Mouse (Mus musculus): ENCODE measurements around the gene Bdp1. TPM values are rescaled to one million over a fixed set of nuclear protein-coding genes. Genes with fewer than 3 reads are reported as not detected.

The Bdp1 gene
- total and polyA plus RNA-seq, 2 experiments from 2014 or later, result 19.1 to 32.1 TPM

DNA sequence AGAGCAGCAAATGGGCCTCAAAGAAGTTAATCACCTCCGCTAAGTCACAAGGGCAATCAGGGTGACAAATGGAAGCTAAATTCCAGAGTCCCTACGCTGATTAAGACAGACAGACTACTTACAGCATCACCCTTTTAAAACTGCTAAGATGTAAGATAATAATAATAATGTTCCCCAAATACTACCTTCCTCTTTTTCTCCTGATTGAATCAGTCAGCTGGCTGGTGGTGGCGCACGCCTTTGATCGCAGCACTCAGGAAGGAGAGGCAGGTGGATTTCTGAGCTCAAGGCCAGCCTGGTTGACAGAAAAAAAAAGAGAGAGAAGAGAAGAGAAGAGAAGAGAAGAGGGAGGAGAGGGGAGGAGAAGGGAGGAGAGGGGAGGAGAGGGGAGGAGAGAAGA lies 133.8 kb downstream of the Bdp1 start:
- TF ChIP-seq CTCF (IDR thresholded peaks at IDR 0.05; ENCODE audit: low read depth), result no peak
- Histone ChIP-seq H3K9ac (no peak overlapping the region), H3K27me3 (ENCODE audit: insufficient read depth, low read length) (no peaks in the 10 kb centered on the region), H3K36me3 (ENCODE audit: insufficient read depth) (peaks cover 11% of the 10 kb centered on the region; the same call in 1 of the 2 replicates), H3K4me3 (ENCODE audit: low read depth, low read length) (no peak overlapping the region), H3K9me3 (ENCODE audit: low read length) (no peaks in the 10 kb centered on the region), H3K4me2 (ENCODE audit: low read depth) (no peak overlapping the region), H3K4me1 (ENCODE audit: insufficient read depth) (0 out of 2 replicates have a peak, but pooled peaks cover 3% of the 10 kb centered on the region), H3K27ac (ENCODE audit: low read depth, low read length) (no peak overlapping the region)
- WGBS, result 82% methylated on average over 5 of the region's 5 CpGs
- ATAC-seq (no peak), DNase-seq (no peak)

Other genes with a start within 250 kb of the Bdp1 start
- gene Cartpt, start 203.0 kb downstream of the Bdp1 start, total RNA-seq (2014; rRNA removed), result 3.0 and 3.2 TPM in 2 replicates
- 4.4 and 8.0 TPM in 2 replicates for gene Cartpt, start 203.0 kb downstream of the Bdp1 start, polyA plus RNA-seq (2015; fragmentation: Nextera tagmentation; extraction: Ambion mirVana)
- 22.8 and 28.0 TPM in 2 replicates for gene Mccc2, start 88.4 kb downstream of the Bdp1 start, total RNA-seq (2014; rRNA removed)
- 32.2 and 34.2 TPM in 2 replicates for gene Mccc2, start 88.4 kb downstream of the Bdp1 start, polyA plus RNA-seq (2015; fragmentation: Nextera tagmentation; extraction: Ambion mirVana)
- 157 and 264 TPM in 2 replicates for gene Serf1, start 3.9 kb upstream of the Bdp1 start, total RNA-seq (2014; rRNA removed)
- gene Serf1, start 3.9 kb upstream of the Bdp1 start, polyA plus RNA-seq (2015; fragmentation: Nextera tagmentation; extraction: Ambion mirVana), result 388 and 523 TPM in 2 replicates
- 31.4 and 38.9 TPM in 2 replicates for gene Smn1, start 20.8 kb upstream of the Bdp1 start, total RNA-seq (2014; rRNA removed)
- 51.8 and 57.1 TPM in 2 replicates for gene Smn1, start 20.8 kb upstream of the Bdp1 start, polyA plus RNA-seq (2015; fragmentation: Nextera tagmentation; extraction: Ambion mirVana)
- 0.46 and 0.76 TPM in 2 replicates for gene Naip2, start 98.0 kb upstream of the Bdp1 start, total RNA-seq (2014; rRNA removed)
- gene Naip2, start 98.0 kb upstream of the Bdp1 start, polyA plus RNA-seq (2015; fragmentation: Nextera tagmentation; extraction: Ambion mirVana), result 0.08 and 0.17 TPM in 2 replicates
- gene Naip5, start 142.3 kb upstream of the Bdp1 start, total RNA-seq (2014; rRNA removed), result 0.33 and 0.38 TPM in 2 replicates
- 0.11 and 0.18 TPM in 2 replicates for gene Naip5, start 142.3 kb upstream of the Bdp1 start, polyA plus RNA-seq (2015; fragmentation: Nextera tagmentation; extraction: Ambion mirVana)
- 0.10 and 0.23 TPM in 2 replicates for gene Naip6, start 213.6 kb upstream of the Bdp1 start, total RNA-seq (2014; rRNA removed)
- gene Naip6, start 213.6 kb upstream of the Bdp1 start, polyA plus RNA-seq (2015; fragmentation: Nextera tagmentation; extraction: Ambion mirVana), result 0.02 TPM in 1 of 2 replicates, not detected in the other